Mouse (Mus musculus): Measurements from ENCODE around the gene Il18bp.

DNA sequence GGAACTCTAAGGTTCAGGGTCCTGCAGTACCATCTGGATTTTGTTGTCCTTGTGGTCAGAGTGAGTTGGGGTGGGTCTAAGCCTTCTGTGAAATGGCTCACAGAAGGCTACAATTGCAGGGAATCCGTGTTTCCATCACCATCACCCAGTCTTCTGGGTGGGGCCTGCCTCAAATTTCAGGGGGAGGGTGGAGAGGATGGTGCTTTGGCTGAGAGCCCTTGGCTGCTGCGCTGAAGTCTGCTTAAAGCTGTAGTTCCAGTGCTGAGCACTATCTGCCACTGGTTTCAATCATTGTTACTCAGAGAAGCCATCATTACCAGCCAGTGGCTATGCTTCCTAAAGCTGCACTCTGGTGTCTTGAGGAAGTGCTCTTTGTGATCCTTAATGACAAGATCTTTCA, 44.0 kb downstream of the Il18bp start:
- TF ChIP-seq CHD2 (IDR thresholded peaks at IDR 0.05; ENCODE audit: low read length): no peak
- no peak for TF ChIP-seq E2F4 (IDR thresholded peaks at IDR 0.05; ENCODE audit: borderline replicate concordance, low read depth, low read length)
- TF ChIP-seq ELF1 (IDR thresholded peaks at IDR 0.05; ENCODE audit: low read depth, low read length): no peak
- no peak for TF ChIP-seq EP300 (IDR thresholded peaks at IDR 0.05; ENCODE audit: low read depth in 1 of 2, low read length in 2 of 2)
- no peak for TF ChIP-seq USF1 (IDR thresholded peaks at IDR 0.05; ENCODE audit: low read depth, low read length)
- TF ChIP-seq CTCF (IDR thresholded peaks at IDR 0.05 in 2 of 3, conservative IDR thresholded peaks at IDR 0.05 in 1 of 3; ENCODE audit: control insufficient read depth in 1 of 3, insufficient read depth in 1 of 3, low read depth in 2 of 3, low read length in 3 of 3, poor library complexity in 1 of 3, severe bottlenecking in 1 of 3): no peak
